Mouse (Mus musculus) embryonic facial prominence, embryonic 15.5 days (tissue): ENCODE results near the gene Tspan12. TPM values are rescaled to one million over a fixed set of nuclear protein-coding genes. Genes with fewer than 3 reads are reported as not detected.

Experiments
- ATAC-seq: fragments of 200-750 bp; cut with Nextera tagmentation; 2 replicates; pipeline ENCODE4 v1.8.0; 2017; ENCODE audit warnings: low read depth, moderate TSS enrichment; ENCODE audit not compliant: insufficient number of reproducible peaks, low FRiP score, low TSS enrichment
- H3K27ac ChIP-seq: fragments of 300-500 bp; sonication (generic); replicated peaks from 2 replicates; pipeline ENCODE4 v1.5.1; 2015; ENCODE audit warnings: mild to moderate bottlenecking, inconsistent platforms
- H3K27me3 ChIP-seq: fragments of 300-500 bp; sonication (generic); 2 replicates; pipeline ENCODE4 v1.6.1; 2015; ENCODE audit warnings: inconsistent platforms
- H3K36me3 ChIP-seq: fragments of 300-500 bp; sonication (generic); 2 replicates; pipeline ENCODE4 v1.6.1; 2015; ENCODE audit warnings: mild to moderate bottlenecking, inconsistent platforms
- H3K4me1 ChIP-seq: fragments of 300-500 bp; sonication (generic); 2 replicates; pipeline ENCODE4 v1.6.1; 2015; ENCODE audit warnings: inconsistent platforms
- H3K4me2 ChIP-seq: fragments of 300-500 bp; sonication (generic); replicated peaks from 2 replicates; pipeline ENCODE4 v1.6.1; 2015; ENCODE audit warnings: mild to moderate bottlenecking, inconsistent platforms
- H3K4me3 ChIP-seq: fragments of 300-500 bp; sonication (generic); replicated peaks from 2 replicates; pipeline ENCODE4 v1.5.1; 2015; ENCODE audit warnings: mild to moderate bottlenecking, inconsistent platforms
- H3K9ac ChIP-seq: fragments of 300-500 bp; sonication (generic); 2 replicates; pipeline ENCODE4 v1.6.1; 2015; ENCODE audit warnings: inconsistent platforms
- H3K9me3 ChIP-seq: fragments of 300-500 bp; sonication (generic); replicated peaks from 2 replicates; pipeline ENCODE4 v1.6.1; 2016; ENCODE audit warnings: inconsistent platforms
- WGBS: fragments of 180-500 bp; shearing (Covaris S2); methylation state at CpG from one replicate; pipeline ENCODE4 v1.1.7; 2015; 5-methylcytosine and 5-hydroxymethylcytosine counted together
- polyA plus RNA-seq: library from polyadenylated mRNA; unstranded; fragments of >200 nt; fragmentation: Nextera tagmentation; extraction: Ambion mirVana; gene quantifications from 2 replicates; pipeline ENCODE4 v1.2.1, GENCODE M21; 2015

Gene Tspan12
- polyA plus RNA-seq, 1 experiment from 2014 or later, result 38.3 TPM

DNA sequence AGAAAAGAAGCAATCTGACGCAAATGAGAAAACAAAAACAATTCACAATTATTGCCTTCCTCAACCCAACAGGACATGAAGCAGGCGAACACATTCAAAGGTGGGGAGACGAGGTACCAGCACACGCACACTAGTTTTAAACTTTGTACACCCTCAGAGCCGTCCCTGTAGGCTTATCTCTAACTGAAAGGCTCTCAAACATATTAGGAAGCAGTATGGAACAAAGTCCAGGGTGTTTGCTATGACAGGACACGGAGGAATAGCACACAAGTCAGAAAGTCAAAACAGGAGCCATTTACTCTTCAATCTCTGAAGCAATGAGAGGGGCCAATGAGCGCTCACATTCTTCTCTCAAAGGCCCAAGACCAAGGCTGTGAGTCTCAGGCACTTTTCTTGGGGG lies 24.3 kb downstream of the Tspan12 start:
- no peaks in the 10 kb centered on the region for H3K4me1 ChIP-seq
- no peaks in the 10 kb centered on the region for H3K9me3 ChIP-seq
- no peaks in the 10 kb centered on the region for H3K36me3 ChIP-seq
- no peaks in the 10 kb centered on the region for H3K27me3 ChIP-seq
- WGBS, result 92% methylated on average over 7 of the region's 7 CpGs
- no peak overlapping the region for H3K27ac ChIP-seq
- H3K4me2 ChIP-seq, result no peak overlapping the region
- H3K4me3 ChIP-seq, result no peak overlapping the region
- no peak for ATAC-seq
- H3K9ac ChIP-seq, result no peak overlapping the region

GRCm38 (mm10) chr6:21823694-21824093 lies 28.6 kb downstream of the Tspan12 start:
- WGBS, result 92% methylated on average over 7 of the region's 7 CpGs
- H3K27ac ChIP-seq, result no peak overlapping the region

GRCm38 (mm10) chr6:21823281-21823680 lies 29.0 kb downstream of the Tspan12 start:
- Histone ChIP-seq H3K9ac (no peak overlapping the region), H3K9me3 (no peaks in the 10 kb centered on the region), H3K4me2 (no peak overlapping the region), H3K27me3 (no peaks in the 10 kb centered on the region), H3K36me3 (no peaks in the 10 kb centered on the region), H3K4me1 (no peaks in the 10 kb centered on the region), H3K4me3 (no peak overlapping the region), H3K27ac (no peak overlapping the region)
- 59% methylated on average over 8 of the region's 8 CpGs for WGBS
- ATAC-seq, result no peak

More at GRCm38 (mm10) chr6:21823694-21824093, 28.6 kb downstream of the Tspan12 start:
- no peaks in the 10 kb centered on the region for H3K9me3 ChIP-seq
- H3K4me1 ChIP-seq, result no peaks in the 10 kb centered on the region
- H3K27me3 ChIP-seq, result no peaks in the 10 kb centered on the region
- no peak for ATAC-seq
- no peak overlapping the region for H3K4me2 ChIP-seq
- no peak overlapping the region for H3K9ac ChIP-seq
- H3K36me3 ChIP-seq, result no peaks in the 10 kb centered on the region
- H3K4me3 ChIP-seq, result no peak overlapping the region

DNA sequence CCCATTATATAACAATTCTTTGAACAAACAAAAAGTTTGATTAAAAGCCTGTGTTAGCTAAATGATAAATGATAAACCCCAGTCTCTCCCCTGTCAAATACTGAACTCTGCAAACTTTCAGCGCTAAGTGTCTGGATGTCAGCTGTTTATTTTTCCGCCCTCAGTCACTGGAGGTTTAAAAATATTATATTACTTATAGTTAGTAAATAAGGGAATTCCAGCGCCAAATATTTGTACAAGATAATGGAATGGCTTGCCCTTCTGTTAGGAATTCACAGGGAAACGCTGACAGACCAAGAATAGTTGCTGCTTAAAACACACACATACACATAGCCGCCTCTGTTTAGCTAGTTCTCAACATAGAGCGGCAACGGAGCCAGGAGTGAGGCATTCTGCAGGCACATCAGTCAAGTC lies 29.6 kb downstream of the Tspan12 start:
- no peak overlapping the region for H3K27ac ChIP-seq
- no peaks in the 10 kb centered on the region for H3K4me1 ChIP-seq
- H3K27me3 ChIP-seq, result no peaks in the 10 kb centered on the region
- no peaks in the 10 kb centered on the region for H3K9me3 ChIP-seq
- no peak overlapping the region for H3K4me2 ChIP-seq
- H3K9ac ChIP-seq, result no peak overlapping the region
- no peaks in the 10 kb centered on the region for H3K36me3 ChIP-seq
- WGBS, result 66% methylated on average over 7 of the region's 7 CpGs
- ATAC-seq, result no peak
- no peak overlapping the region for H3K4me3 ChIP-seq

- WGBS, result 41% methylated on average over 5 of the region's 5 CpGs
- Histone ChIP-seq H3K9ac (no peak overlapping the region), H3K9me3 (no peaks in the 10 kb centered on the region), H3K27me3 (no peaks in the 10 kb centered on the region), H3K4me2 (no peak overlapping the region), H3K4me1 (no peaks in the 10 kb centered on the region), H3K36me3 (0 out of 2 replicates have a peak, but pooled peaks cover 3% of the 10 kb centered on the region), H3K27ac (no peak overlapping the region), H3K4me3 (no peak overlapping the region)
- no peak for ATAC-seq
These were observed 34.1 kb downstream of the Tspan12 start for GRCm38 (mm10) chr6:21818107-21818807.

GRCm38 (mm10) chr6:21806005-21806404 lies 46.3 kb downstream of the Tspan12 start:
- Histone ChIP-seq H3K4me2 (no peak overlapping the region), H3K9ac (no peak overlapping the region), H3K27ac (no peak overlapping the region), H3K27me3 (no peaks in the 10 kb centered on the region), H3K36me3 (no peaks in the 10 kb centered on the region), H3K9me3 (no peaks in the 10 kb centered on the region), H3K4me3 (no peak overlapping the region), H3K4me1 (no peaks in the 10 kb centered on the region)
- no peak for ATAC-seq
- WGBS, result 88% methylated on average over 7 of the region's 7 CpGs

DNA sequence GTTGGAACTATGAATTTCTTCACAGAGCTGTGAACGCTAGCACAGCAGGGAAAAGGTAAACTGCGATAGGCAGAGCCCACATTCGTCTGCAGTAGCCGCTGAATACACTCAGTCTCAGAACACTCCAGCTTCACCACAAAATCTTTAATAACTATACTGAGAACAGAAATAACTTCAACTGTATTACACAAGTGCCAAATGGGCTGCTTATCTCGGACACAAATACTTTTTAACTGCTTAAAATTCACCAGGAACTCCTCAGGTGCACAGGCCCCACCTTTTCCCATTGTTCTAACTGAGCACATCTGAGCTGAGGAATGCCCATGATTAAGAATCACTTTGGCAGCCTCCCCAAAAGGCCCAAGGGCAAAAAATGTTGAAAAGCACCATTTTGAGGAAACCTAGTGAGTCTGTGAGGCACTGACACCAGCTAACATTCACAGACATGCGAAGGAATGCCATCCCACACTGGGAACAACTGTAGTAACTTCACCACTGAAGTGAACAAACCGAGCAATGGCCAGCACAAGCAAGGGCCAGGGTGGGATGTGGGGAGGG lies 47.2 kb downstream of the Tspan12 start:
- no peaks in the 10 kb centered on the region for H3K36me3 ChIP-seq
- H3K27ac ChIP-seq, result no peak overlapping the region
- ATAC-seq, result no peak
- no peak overlapping the region for H3K9ac ChIP-seq
- H3K4me2 ChIP-seq, result no peak overlapping the region
- WGBS, result 55% methylated on average over 7 of the region's 7 CpGs
- no peaks in the 10 kb centered on the region for H3K4me1 ChIP-seq
- no peaks in the 10 kb centered on the region for H3K27me3 ChIP-seq
- H3K9me3 ChIP-seq, result no peaks in the 10 kb centered on the region
- H3K4me3 ChIP-seq, result no peak overlapping the region

DNA sequence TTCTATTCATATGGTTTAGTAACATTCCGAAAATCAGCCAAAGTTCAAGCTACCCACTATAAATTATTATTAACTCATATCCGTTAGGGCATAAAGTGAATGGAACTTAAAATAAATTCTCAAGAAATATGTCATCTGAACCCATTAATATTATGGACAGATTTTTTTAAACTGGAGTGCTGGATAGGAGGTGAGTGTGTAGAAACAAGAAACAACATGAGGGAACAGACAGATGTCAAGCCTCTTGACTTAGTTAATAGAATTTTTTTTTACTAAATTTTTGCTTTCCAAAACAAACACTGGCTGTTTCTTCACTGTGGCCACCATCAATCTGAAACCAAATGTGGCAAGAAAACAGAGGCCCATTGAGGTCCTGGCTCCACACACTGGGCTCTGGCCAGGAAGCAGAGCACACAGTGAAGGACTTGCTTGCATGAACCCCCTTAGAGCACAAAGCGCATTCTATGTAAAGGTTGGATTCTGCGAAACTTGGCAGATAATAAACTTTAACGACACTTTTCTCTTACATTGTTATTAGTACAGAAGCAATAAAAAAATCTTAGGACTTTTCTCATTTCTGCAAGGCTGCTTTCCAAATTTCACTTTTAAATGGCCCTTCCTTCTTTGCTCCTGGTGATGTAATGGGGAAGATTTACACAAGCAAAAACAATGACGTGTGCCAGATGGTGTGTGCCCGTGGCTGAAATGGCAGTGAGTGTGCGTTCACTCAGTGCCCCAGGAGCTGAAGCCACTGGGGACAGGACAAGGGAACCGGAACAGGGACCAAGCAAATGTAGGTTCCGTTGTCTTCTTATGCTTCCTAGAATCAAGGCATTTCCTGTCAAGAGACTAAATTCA lies 48.6 kb downstream of the Tspan12 start:
- Histone ChIP-seq H3K4me2 (no peak overlapping the region), H3K27me3 (no peaks in the 10 kb centered on the region), H3K4me1 (no peaks in the 10 kb centered on the region), H3K27ac (no peak overlapping the region), H3K9ac (no peak overlapping the region), H3K9me3 (no peaks in the 10 kb centered on the region), H3K4me3 (no peak overlapping the region), H3K36me3 (no peaks in the 10 kb centered on the region)
- ATAC-seq, result no peak
- WGBS, result 77% methylated on average over 10 of the region's 10 CpGs

DNA sequence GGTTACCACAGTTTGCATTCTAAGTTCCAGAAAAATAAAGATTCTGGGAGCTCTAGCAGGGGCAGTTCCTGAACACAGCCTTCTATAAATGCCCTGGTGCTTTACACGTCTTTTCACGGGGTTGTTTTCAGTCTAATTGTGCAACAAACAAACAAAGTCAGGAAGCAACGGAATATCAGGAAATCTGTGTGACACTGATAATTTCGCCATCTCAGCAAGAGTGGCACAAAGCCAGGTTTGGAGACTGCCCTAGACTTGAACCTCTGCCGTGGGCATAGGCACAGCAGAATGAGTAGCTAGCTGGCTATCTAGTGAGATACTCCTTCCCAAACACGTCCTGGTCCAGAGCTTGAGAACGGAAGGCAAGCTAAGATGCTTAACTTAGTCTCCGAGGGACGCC lies 53.7 kb downstream of the Tspan12 start:
- ATAC-seq, result no peak
- Histone ChIP-seq H3K9me3 (no peaks in the 10 kb centered on the region), H3K27ac (no peak overlapping the region), H3K36me3 (no peaks in the 10 kb centered on the region), H3K4me3 (no peak overlapping the region), H3K4me2 (no peak overlapping the region), H3K9ac (no peak overlapping the region), H3K27me3 (no peaks in the 10 kb centered on the region), H3K4me1 (no peaks in the 10 kb centered on the region)
- 81% methylated on average over 9 of the region's 9 CpGs for WGBS

DNA sequence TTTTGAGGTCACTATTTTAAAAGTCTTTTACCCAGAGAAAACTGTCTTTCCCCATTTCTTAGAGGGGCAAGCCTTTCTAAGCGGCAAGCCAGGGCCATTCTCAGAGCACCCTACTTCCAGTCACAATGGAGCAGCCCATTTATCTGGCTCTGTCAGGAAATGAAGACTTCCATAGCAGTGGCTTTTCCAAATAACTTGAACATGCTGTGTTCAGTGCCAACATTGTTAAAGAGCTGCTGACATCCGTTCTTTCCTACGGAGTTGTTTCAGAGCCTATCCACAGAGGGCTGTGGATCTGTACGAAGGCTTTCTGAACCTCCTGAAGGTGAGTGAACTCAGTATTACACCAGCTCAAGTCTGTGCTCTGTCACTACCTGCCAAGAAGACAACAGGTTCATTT lies 55.2 kb downstream of the Tspan12 start:
- Histone ChIP-seq H3K4me1 (no peaks in the 10 kb centered on the region), H3K36me3 (no peaks in the 10 kb centered on the region)
- WGBS, result 86% methylated on average over 4 of the region's 4 CpGs

GRCm38 (mm10) chr6:21796413-21796812 lies 55.9 kb downstream of the Tspan12 start:
- Histone ChIP-seq H3K27me3 (no peaks in the 10 kb centered on the region), H3K27ac (no peak overlapping the region), H3K36me3 (no peaks in the 10 kb centered on the region), H3K9ac (no peak overlapping the region), H3K9me3 (no peaks in the 10 kb centered on the region), H3K4me1 (no peaks in the 10 kb centered on the region), H3K4me3 (no peak overlapping the region), H3K4me2 (no peak overlapping the region)
- whole genome bisulfite sequencing, result 74% methylated on average over 10 of the region's 10 CpGs
- no peak for ATAC-seq

More for the DNA sequence above, 55.2 kb downstream of the Tspan12 start:
- Histone ChIP-seq H3K27me3 (no peaks in the 10 kb centered on the region), H3K27ac (no peak overlapping the region), H3K9ac (no peak overlapping the region), H3K9me3 (no peaks in the 10 kb centered on the region), H3K4me3 (no peak overlapping the region), H3K4me2 (no peak overlapping the region)
- no peak for ATAC-seq
